Mouse (Mus musculus): Measurements from ENCODE around the gene Akap13.

The Akap13 gene

DNA sequence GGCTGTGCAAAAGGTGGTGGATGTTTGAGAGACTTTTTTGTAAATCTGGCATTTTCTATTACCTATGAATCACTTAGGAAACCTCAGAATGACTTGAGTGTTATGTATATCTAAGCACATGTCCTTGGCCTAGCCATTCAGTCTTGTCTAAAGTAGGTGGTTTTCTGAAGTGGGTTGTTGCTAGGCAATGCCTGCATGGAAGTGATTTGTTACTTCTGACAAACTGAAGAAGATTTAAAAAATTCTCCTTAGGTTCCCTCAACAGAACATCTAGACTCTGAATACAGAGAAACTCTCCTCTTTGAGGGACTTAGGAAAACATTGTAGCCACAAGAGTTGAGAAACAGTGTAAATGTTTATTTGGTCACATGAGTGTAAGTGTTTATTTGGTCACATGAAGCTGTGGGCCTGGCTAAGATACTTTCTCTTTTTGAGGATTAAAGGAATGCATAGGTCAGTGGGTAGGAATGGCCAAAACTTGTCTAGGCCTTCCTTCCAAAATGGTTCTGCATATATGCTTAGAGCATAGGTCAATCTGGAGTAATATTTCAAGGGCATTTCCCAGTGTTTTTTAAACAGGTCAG, 8.3 kb downstream of the Akap13 start:
- DNase-seq, result no peak

DNA sequence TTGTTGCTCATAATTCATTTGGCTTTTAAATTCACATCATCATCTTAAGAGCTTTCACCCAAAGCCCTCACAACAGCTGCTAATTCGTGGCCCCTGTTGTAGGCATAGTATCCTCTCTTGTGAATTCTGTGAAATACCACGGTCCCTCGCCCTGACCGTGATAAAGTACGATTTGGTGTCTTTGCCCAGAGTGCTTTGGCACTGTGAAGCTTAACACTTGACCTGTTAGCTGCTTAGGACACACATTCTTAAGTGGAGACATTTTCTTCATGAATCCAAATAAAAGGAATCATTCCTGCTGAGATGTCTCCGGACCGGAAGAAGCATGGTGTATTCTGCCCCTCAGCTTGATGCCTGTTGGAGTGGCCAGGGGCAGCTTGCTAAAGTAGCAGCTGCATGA, 12.5 kb downstream of the Akap13 start:
- DNase-seq, result no peak

DNA sequence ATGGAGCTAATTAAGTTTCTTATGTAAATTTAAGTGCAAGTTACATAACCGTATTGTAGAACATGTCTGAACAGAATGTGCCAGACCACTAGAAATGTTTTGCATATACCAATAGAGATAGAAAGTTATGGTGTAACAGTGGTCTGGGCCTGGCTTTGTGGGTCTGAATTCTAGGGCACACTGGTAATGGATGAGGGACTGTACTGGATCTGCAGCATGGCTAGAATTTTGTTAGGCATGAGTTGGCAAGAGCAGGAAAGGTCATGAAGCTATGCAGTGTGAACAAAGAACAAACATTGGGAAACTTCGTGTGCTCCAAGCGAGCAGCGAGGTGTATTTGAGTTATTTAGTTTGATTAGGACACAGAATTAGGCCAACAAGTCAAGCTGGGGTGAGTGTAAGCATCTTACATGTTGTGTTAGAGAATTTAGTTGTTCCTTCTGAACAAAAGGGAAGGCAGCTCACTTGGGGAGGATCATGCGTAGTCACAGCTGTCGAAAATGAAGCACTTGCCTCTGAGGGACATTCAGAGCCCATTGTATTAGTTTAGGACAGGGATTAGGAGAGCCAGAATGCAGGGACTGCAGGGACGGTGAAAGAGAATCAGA, 15.1 kb downstream of the Akap13 start:
- no peak for DNase-seq

DNA sequence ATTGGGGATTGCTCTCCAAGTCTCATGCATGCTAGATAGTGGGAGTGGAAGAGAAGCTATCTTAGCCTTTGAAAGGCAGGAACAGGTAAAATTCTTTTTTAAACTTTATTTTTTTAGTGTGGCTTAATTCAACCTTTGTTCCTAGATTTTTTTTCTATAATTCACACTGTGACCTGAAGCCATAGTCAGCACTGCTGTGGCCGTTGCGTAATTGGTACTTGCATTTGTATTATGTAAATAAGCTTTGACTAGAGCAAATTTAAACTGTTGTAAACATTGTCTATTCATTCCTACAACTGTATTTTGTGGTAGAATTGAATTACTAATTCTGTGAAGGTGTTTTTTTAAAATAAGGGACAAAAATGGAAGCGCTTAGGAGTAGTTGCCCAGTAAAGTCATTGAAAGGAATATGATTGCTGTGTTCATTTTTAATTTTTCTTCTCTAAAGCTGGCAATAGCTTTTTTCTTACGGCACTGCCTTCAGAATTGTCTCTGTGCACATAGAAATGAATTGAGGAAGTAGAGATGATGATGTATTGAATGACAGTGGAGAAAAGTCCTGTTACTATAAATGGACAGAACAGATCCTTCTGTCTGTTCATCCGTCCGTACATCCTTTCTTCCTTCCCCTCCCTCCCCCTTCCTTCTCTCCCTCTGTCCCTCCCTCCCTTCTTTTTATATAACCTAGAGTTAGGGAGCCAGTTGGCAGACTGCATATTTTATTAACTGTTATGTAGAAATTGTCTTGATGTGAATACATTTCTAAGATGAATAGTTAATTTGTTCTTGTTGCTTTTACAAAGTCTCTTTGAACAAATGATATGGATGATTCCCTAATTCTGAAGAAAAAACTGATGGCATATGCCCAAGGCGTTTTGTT, 17.2 kb downstream of the Akap13 start:
- DNase-seq, result no peak

DNA sequence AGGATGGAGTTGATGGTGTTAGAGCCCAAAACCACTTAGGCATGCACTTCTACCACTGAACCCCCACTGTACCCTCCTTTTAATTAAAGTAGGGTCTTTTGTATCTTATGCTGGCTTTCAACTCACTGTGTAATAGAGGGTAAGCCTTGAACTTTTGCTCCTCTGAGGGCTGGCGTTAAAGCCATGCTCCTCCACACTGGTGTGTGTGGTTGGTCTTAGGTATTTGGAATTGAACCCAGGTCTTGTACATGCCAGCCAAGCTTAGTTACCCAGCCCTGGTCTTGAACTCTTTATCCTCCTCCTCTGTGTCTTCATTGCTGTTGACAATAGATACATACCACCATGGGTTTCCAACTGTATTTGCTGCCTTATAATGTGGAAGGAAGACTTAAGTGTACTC, 18.0 kb downstream of the Akap13 start:
- DNase-seq, result no peak

DNA sequence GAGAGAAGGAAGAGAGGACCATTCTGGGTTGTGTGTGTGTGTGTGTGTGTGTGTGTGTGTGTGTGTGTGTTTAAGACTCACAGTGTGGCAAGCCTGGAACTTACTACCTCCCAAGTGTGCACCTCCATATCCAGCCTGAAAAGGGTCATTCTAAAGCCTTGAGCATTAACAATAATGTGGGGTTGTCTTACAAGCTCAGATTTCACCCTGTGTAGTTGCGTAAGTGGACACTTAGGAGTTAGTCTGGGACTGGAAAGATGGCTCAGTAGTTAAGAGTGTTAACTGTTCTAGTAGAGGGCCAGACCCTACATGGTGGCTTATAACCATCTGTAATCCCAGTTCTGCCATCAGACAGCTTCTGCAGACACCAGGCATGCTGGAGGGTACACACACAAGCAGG, 18.7 kb downstream of the Akap13 start:
- DNase-seq, result no peak

DNA sequence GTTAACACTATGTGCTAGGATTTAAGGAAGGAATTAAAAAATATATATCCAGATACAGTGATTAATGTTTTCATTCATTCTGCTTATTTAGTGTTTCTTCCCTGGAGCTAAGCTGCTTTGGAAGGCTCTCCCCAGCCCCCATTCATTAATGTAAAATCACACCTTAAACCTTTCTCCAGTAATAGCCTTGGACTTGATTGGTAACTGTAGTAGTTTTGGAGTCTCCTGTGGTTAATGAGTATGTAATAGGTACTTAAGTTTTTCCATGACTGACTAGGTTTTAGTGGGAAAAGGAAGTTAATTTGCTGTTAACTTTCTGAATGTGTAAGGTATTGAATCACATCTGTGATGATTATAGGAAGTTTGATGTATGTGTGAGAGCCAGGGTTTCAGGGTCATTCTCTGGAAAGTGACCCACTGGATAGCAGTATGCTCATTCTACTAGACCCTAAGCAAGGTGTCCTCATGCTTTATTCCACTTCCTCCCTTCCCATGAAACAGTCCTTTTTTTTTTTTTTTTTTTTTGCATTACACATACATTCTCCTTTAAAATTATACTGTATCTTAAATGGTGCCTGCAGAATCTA, 19.3 kb downstream of the Akap13 start:
- no peak for DNase-seq

DNA sequence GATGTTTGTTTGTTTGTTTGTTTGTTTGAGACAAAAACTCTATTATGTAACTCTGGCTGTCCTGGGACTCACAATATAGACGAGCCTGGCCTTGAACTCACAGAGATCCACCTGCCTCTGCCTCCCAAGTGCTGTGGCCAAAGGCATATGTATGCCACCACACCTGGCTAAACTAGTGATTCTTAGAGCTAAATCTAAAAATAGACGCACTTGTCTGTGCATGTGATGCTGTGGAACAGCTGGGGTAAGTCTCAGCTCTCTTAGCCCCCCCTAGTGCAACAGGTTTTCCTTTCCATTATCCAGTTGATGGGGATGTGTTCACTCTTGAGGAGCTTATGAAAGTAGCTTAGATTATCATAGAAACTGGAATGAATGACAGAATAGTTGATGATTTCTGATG, 22.7 kb downstream of the Akap13 start:
- DNase-seq, result no peak

DNA sequence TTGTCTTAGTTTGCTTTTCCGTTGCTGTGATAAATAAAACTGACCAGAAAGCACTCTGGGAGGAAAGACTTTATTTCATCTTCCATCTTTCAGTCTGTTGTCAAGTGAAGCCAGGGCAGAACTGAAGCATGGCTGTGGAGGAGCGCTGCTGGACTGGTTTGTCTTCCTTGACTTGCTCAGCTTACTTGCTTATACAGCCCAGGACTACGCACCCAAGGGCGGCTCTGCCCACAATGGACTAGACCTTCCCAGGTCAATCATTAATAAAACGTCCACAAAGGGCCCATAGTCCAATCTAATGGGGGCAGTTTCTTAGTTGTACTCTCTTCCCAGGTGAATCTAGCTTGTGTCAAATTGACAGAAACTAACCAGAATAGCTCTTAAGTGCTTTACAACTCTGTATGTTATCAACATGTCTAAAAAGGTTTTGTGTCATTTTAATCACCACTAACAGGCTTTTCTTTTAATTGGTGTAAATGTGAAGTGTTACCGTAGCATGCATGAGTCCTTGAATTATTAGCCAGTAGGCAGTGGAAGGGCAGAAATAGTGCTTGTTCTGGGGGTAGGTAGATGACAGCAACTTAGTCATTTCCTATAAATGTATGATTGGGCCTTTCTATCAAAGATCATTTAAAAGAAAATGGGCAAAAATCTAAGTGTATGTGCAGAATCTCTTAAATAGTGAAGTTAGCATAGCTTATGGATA, 25.5 kb downstream of the Akap13 start:
- DNase-seq, result no peak

DNA sequence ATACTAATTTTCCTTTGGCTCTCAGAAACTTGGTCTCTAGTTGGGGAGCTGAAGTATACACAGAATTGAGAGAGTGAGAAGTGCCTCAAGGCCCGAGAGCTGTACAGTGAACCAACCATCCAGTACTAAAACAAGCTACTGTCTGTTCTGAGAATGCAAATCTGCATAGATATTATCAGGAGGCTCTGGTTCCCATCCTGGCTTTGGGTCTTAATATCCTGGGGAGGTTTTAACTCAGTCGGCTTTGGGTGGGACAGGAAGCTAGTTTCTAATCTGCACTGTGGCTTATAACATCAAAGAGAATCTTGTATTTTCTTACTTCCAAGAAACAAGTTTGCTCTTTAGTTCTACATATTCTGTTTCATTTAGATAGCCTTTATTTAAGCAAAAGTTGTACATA, 30.7 kb downstream of the Akap13 start:
- no peak for DNase-seq

DNA sequence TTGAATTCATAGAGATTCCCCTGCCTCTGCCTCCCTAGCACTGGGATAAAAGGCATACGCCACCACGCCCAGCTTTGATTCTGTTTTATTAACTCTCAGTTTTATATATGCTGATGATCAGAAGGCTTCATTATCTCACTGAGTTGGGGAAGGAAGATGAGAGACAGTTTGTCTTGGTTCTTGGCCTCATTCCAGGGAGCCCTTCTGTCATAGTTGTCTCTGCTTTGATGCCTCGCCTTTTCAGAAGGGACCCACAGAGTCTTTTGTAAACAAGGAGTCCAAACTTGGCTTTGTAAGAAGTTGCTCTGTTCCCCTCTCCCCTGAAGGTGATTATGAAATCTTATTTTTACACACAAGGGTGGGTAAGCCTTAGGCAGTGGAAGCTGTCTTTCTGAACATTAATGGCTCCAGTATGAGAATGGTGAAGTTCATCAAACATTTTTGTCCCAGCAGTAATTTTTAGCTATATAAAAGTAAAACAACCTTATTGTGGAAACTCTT, 40.7 kb downstream of the Akap13 start:
- no peak for DNase-seq

DNA sequence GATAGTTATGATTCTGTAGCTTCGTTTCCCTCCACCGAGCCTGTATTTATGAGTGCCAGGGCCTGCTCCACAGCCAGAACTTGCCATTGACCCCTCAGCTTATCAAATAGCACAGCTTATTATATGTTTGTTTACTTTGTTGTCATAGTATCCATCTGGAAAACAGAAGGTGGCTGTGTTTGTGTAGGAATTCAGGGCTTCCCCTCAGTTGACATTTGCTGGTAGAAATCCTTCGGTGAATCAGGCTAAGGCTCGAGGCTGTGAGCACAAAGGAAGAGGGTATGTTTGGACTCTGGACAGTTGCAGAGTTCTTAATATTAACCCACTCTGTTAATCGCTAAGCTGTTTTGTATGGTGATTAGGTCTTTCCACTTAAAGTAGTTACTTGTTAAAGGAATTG, 43.3 kb downstream of the Akap13 start:
- no peak for DNase-seq

DNA sequence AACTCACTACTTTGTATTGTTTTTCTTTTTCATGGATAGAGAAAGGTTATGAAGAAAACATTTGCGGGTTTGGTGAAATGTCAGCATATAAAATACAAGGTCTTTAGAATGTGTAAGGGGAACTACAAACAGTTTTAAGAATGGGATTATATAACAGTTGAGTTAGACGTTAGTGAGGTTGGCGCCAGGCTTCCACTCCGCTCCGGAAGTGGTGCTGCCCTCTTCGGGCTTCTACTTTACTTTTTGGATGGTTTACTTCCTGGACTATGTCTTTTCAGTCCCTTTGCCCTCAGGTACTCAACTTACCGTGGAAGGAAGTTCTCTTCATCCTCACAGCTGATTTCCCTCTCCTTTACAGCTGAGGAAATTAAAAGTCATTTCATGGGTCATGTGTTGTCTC, 43.9 kb downstream of the Akap13 start:
- no peak for DNase-seq

DNA sequence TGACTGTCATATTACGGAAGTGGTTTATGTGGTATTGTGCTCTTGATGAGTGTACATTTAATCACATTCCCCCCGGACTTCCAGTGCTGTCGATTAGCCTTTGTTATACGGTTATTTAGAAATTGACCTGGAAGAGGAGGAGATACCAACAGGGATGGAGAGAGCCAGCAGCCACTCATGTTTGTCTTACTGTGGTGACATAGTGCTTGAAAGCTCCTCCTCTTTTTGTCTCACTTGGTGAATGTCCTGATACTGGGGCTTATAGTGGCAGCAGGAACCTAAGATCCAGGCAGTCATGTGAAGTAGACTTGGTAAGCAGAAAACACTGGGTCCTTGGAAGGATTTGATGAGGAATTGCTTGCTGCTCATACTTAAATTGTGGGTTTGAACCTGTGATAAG, 44.8 kb downstream of the Akap13 start:
- no peak for DNase-seq

DNA sequence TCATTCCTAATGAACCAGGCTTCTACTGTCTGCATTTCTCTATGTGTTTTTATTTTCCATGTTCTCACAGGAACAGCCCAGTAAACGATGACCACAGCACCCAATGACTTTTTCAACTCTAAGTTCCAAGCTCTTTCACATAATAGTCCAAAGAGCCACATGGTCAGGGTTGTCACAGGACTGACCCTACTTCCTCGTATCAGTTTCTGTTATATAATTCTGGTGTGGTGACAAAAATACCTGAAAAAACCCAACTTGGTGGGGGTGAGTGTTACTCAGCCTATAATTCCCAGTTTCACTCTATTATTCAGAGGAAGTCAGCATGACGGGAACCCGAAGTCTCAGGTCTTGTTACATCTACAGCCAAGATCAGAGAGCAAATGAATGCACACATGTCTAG, 45.5 kb downstream of the Akap13 start:
- no peak for DNase-seq

DNA sequence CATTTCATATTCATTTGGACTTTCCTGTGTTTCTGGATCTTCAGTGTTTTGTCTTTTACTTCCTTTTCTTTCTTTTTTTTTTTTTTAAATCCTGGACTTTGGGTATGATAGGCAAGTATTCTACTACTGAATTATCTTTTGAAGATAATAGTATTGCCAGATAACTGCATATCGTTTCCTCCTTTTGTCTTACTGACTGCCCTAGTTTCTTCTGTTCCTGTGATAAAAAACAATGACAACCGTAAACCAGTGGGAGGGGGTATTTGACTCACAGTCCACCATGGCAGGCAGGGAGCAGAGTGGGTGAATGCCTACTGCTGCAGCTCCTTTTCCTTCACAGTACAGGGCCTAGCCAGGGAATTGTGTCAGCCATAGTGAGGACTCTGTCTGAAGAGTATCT, 49.2 kb downstream of the Akap13 start:
- no peak for DNase-seq

DNA sequence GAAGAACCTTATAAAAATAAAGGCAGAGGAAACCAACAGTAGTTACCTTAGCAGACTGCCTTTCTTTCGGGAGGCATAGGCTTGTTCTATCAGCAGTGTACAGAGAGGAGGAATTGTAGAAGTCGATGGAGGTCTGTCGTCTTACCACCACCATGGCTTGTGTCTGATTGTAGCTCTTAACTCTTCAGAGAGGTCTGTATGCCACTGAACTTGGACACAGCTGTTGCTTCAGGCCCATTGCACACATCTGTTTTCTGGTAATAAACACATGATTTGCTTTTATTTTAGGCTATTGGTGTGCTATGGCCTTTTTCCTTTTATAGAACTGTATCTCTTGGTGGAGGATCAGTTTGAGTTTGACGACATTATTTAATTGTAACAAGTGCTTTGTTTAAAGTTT, 51.3 kb downstream of the Akap13 start:
- no peak for DNase-seq

DNA sequence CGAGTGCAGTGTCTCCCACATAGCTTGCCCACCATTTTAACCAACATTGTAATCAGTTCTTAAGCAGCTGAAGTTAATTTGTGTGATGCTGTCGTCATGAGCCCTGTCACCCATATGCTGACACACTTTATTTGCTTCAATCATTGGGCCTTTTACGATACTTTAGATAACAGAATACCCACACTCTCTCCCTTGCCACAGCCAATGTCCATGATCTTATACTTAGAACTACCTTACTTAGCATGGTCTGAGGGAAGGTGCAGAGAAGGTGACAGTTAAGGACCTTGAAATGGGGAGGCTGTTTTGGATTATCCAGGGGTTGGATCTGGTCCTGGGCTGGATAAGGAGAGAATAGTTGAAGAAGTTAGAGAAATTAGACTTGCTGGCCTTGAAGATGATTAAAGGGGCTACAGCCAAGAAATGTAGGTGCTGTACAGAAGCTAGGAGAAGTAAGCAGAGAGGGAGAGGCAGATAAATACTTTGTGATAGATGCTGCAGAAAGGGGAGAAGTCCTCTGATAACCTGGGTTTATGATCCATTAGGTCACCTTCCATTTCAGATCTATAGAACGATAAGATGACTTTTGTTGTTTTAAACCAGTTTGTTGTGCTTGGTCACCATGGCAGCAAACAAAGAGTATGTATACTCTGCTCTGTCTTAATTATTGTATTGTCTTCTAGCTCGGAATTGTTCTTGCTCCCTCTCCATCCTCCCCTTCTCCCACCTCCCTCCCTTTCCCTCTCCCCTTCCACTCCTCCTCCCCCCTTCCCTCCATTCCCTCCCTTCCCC, 53.9 kb downstream of the Akap13 start:
- no peak for DNase-seq

DNA sequence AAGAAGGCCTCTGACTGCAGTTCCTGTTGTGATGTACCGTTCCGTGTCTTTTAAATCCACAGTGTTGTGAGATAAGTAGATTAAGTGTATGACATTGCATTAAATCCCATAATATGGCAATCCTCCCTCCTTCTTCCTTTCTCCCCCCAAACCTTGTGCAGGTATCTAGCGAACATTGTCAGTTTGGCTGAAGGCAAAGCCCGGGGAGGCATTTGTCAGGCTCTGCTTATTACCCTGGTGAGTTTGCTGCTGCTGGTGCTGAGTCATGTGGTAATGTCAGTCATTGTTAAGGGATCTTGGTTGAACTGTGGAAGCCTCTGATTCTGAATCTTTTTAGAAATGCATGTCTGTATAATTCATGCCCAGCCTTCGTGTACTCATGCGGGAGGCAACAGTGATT, 60.1 kb downstream of the Akap13 start:
- no peak for DNase-seq

DNA sequence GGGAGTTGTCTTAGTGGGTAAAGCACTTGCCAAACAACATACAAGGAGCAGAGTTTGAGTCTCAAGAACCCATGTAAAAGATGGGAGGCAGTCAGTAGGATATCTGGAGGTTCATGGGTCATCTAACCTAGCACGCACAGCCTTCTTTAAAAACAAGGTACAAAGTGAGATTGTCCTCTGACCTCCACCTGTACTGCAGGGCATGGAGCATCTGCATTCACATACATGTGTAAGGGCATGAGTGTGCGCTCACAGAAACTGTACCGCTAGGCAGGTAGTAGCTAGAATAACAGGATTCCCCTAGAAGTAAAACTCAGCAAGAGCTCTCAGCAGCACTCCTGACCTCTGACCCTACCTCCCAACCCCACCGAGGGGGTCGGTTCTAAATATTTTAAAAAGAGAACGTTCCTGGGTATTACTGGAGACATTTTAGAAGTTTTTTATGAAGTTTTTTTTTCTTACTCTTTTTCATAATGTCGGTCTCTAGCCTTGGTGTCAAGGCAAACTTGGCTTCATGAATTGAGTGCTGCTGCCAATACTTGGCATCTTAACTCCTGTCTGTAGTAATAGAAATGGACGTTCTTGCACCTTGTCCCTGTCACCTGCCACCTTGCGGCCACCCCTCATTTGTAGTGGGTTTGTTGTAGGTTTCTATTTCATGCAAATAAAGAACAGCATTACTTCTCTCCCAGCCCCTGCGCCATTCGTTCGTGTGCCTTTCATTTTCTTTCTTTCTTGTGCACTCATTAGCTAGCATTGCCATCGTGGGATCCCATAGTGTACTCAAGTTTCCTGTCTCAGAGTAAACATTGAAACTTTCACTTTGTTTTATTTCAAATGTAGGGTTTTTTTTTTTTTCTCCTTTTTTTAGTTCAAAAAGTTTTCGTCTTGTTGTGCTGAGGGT, 61.6 kb downstream of the Akap13 start:
- DNase-seq, result no peak

DNA sequence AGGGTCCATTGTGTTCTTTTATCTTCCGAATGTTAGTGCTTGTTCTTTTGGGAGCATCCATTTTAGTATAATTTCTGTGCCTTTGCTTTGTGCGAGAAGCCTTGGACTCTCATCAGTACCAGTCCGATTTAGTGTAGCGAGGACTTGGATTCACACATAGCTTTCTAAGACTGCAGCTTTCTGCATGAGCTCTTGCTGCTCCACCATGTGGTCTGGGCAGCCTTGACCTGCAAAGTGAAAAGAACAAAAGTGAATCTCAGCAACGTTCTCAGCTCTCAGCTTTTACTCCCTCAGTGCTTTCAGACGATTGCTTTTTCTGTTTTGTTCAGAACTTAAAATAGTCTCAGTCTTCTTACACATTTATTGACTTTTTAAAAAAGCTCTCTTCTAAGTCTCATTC, 65.2 kb downstream of the Akap13 start:
- no peak for DNase-seq
